Mouse (Mus musculus) heart, postnatal 25 days (tissue): ENCODE results near the gene Atg2a. TPM values are rescaled to one million over a fixed set of nuclear protein-coding genes. Genes with fewer than 3 reads are reported as not detected.
A peak's percentile ranks its signal among the peaks of the same experiment; 100 is the strongest.

Experiments
- DNase-seq: peaks from one replicate; pipeline ENCODE4 v3.0.0; 2022; ENCODE audit warnings: low spot score
- intact Hi-C: fragments of 180-260 bp; cut with DNase I; formaldehyde crosslinking; loops from one replicate; pipeline ENCODE4 v1.15.1; 2025
- total RNA-seq, 2 experiments: library from RNA; stranded (reverse); gene quantifications; 2 replicates each; pipeline ENCODE4 v1.2.3; 2021

Atg2a gene
- total RNA-seq, result 10 to 100 TPM; 22.0 to 22.2 TPM

GRCm38 (mm10) chr19:6241274-6242107 lies at the start of gene Atg2a:
TSS of gene Atg2a (plus strand) at chr19:6241668.
- intact Hi-C loops, result no loop called here
- DNase-seq, result peak; percentile 98

GRCm38 (mm10) chr19:6204265-6204664 lies 37.2 kb upstream of the Atg2a start:
- no peak for DNase-seq
- intact Hi-C loops, result no loop called here

- DNase-seq, result no peak
- intact Hi-C loops, result no loop called here
Measured at GRCm38 (mm10) chr19:6206716-6207115, 34.8 kb upstream of the Atg2a start.

GRCm38 (mm10) chr19:6216046-6216705 lies 25.3 kb upstream of the Atg2a start:
- intact Hi-C loops, result no loop called here
- DNase-seq, result no peak

- DNase-seq, result no peak
- intact Hi-C loops, result no loop called here
Measured at GRCm38 (mm10) chr19:6218606-6219005, 22.9 kb upstream of the Atg2a start.

GRCm38 (mm10) chr19:6226135-6226534 lies 15.3 kb upstream of the Atg2a start, which contains the start of gene Gpha2:
TSS of gene Gpha2 (plus strand) at chr19:6226380.
- intact Hi-C loops, result no loop called here
- DNase-seq, result no peak

GRCm38 (mm10) chr19:6226763-6227162 lies 14.7 kb upstream of the Atg2a start:
- DNase-seq, result no peak
- intact Hi-C loops, result no loop called here

- no peak for DNase-seq
- intact Hi-C loops, result no loop called here
Measured at GRCm38 (mm10) chr19:6227864-6228263, 13.6 kb upstream of the Atg2a start.

GRCm38 (mm10) chr19:6230411-6230810 lies 11.1 kb upstream of the Atg2a start:
- intact Hi-C loops, result no loop called here
- no peak for DNase-seq

- intact Hi-C loops, result no loop called here
Measured at GRCm38 (mm10) chr19:6231036-6231435, 10.4 kb upstream of the Atg2a start.

GRCm38 (mm10) chr19:6233647-6234046 lies 7.8 kb upstream of the Atg2a start:
- no peak for DNase-seq
- intact Hi-C loops, result no loop called here

More at GRCm38 (mm10) chr19:6231036-6231435, 10.4 kb upstream of the Atg2a start:
- no peak for DNase-seq

- intact Hi-C loops, result loop anchor here (5.0 kb wide), 1 partner anchor 92 kb away; the partner anchor contains the start of genes Arl2 and Batf2
- peak; percentile 42 for DNase-seq
Measured at GRCm38 (mm10) chr19:6234337-6235083, 7.0 kb upstream of the Atg2a start.

GRCm38 (mm10) chr19:6235084-6236052 lies 6.1 kb upstream of the Atg2a start, which contains the start of gene Ppp2r5b:
TSS of gene Ppp2r5b (minus strand) at chr19:6235872.
- intact Hi-C loops, result loop anchor here (5.0 kb wide), 1 partner anchor 93 kb away; the partner anchor contains the start of genes Arl2 and Batf2
- peak; percentile 94 for DNase-seq

GRCm38 (mm10) chr19:6236053-6236441 lies 5.4 kb upstream of the Atg2a start:
- DNase-seq, result peak; percentile 84
- intact Hi-C loops, result loop anchor here (5.0 kb wide), 1 partner anchor 94 kb away; the partner anchor contains the start of genes Arl2 and Batf2

GRCm38 (mm10) chr19:6236842-6237241 lies 4.6 kb upstream of the Atg2a start:
- intact Hi-C loops, result loop anchor here (5.0 kb wide), 1 partner anchor 95 kb away; the partner anchor contains the start of genes Arl2 and Batf2
- DNase-seq, result no peak

- intact Hi-C loops, result loop anchor here (5.0 kb wide), 1 partner anchor 96 kb away; the partner anchor contains the start of genes Arl2 and Batf2
- no peak for DNase-seq
Measured at GRCm38 (mm10) chr19:6238740-6239139, 2.7 kb upstream of the Atg2a start.

GRCm38 (mm10) chr19:6240136-6240535 lies 1.3 kb upstream of the Atg2a start:
- no peak for DNase-seq
- intact Hi-C loops, result no loop called here

- intact Hi-C loops, result no loop called here
- no peak for DNase-seq
Measured at GRCm38 (mm10) chr19:6240725-6241124, 743 bp upstream of the Atg2a start.

- DNase-seq, result peak; percentile 44
- intact Hi-C loops, result no loop called here
Measured at GRCm38 (mm10) chr19:6242281-6242680, 813 bp downstream of the Atg2a start.
